Mouse (Mus musculus) cerebellum, adult 2 months (tissue): ENCODE measurements around the gene Nol9.

Experiments used
- CTCF ChIP-seq: fragments of 200-500 bp; IDR thresholded peaks from 2 replicates; pipeline ENCODE4 v1.5.1; 2011; ENCODE audit warnings: low read depth, mild to moderate bottlenecking, control low read depth, low read length, moderate library complexity, borderline replicate concordance; ENCODE audit not compliant: insufficient read depth
- POLR2A ChIP-seq: fragments of 200-500 bp; IDR thresholded peaks from 2 replicates; pipeline ENCODE4 v1.6.1; 2011; ENCODE audit warnings: low read length, control low read depth, borderline replicate concordance; ENCODE audit not compliant: insufficient read depth

DNA sequence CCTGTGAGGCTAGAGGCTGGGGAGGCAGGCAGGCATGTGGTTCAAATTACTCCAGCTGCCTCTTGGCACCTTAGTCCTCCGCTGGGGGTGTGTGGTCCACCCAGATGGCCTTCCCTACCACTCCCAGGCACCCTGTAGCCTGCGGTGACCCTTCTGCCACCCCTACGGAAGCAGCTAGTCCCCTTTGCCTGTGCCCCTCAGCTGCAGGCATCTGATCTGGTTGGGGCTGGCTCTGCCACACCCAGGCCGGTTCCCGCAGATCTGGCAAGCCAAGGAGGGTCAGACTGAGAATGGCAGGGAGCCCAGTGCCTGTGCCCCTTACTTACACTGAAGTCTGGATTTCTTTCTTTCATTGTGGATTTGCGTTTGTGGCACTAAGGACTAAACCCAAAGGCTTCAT lies 34.6 kb downstream of the Nol9 start:
- TF ChIP-seq CTCF (no peak), POLR2A (no peak)
